Mouse (Mus musculus): ENCODE data around the gene Tuba3a. TPM values are rescaled to one million over a fixed set of nuclear protein-coding genes. Genes with fewer than 3 reads are reported as not detected.
"Not testable (repeated sequence)": the region's sequence is repeated elsewhere in the genome, so short reads cannot be mapped to it uniquely, and the experiment has no call there.

Gene Tuba3a
- polyA plus RNA-seq, 1 experiment from 2014 or later, result 0.11 TPM

GRCm38 (mm10) chr6:125304408-125304807 lies 18.6 kb upstream of the Tuba3a start:
- not testable (repeated sequence) for ATAC-seq (replicated peaks; ENCODE audit: insufficient number of reproducible peaks, insufficient read depth, low FRiP score, low read depth); H3K27ac ChIP-seq; H3K4me2 ChIP-seq; H3K27me3 ChIP-seq; H3K4me3 ChIP-seq; H3K9me3 ChIP-seq (replicated peaks); H3K4me1 ChIP-seq (replicated peaks); H3K9ac ChIP-seq
- peaks cover 20% of the 10 kb centered on the region for H3K36me3 ChIP-seq
- WGBS, result 84% methylated on average over 7 of the region's 7 CpGs

- no peak overlapping the region for H3K27ac ChIP-seq
- no peak for ATAC-seq (replicated peaks; ENCODE audit: insufficient number of reproducible peaks, insufficient read depth, low FRiP score, low read depth)
- H3K27me3 ChIP-seq, result no peaks in the 10 kb centered on the region
- peaks cover 15% of the 10 kb centered on the region for H3K36me3 ChIP-seq
- H3K4me1 ChIP-seq (replicated peaks), result 0 out of 2 replicates have a peak, but pooled peaks cover 4% of the 10 kb centered on the region
- no peak overlapping the region for H3K4me2 ChIP-seq
- H3K4me3 ChIP-seq, result no peak overlapping the region
- no peak overlapping the region for H3K9ac ChIP-seq
- H3K9me3 ChIP-seq (replicated peaks), result no peaks in the 10 kb centered on the region
- 75% methylated on average over 4 of the region's 4 CpGs for WGBS
Measured at GRCm38 (mm10) chr6:125303242-125303641, 17.4 kb upstream of the Tuba3a start.

GRCm38 (mm10) chr6:125302231-125302982 lies 16.6 kb upstream of the Tuba3a start:
- H3K4me2 ChIP-seq, result no peak overlapping the region
- ATAC-seq (replicated peaks; ENCODE audit: insufficient number of reproducible peaks, insufficient read depth, low FRiP score, low read depth), result no peak
- 76% methylated on average over 24 of the region's 24 CpGs for WGBS
- no peak overlapping the region for H3K4me3 ChIP-seq
- no peak overlapping the region; the same call in 1 of the 2 replicates for H3K27ac ChIP-seq
- H3K36me3 ChIP-seq, result peaks cover 9% of the 10 kb centered on the region
- H3K4me1 ChIP-seq (replicated peaks), result 0 out of 2 replicates have a peak, but pooled peaks cover 4% of the 10 kb centered on the region
- no peaks in the 10 kb centered on the region for H3K9me3 ChIP-seq (replicated peaks)
- no peak overlapping the region for H3K9ac ChIP-seq
- H3K27me3 ChIP-seq, result no peaks in the 10 kb centered on the region

GRCm38 (mm10) chr6:125300982-125301381 lies 15.1 kb upstream of the Tuba3a start:
- H3K4me1 ChIP-seq (replicated peaks), result 0 out of 2 replicates have a peak, but pooled peaks cover 4% of the 10 kb centered on the region
- no peak for ATAC-seq (replicated peaks; ENCODE audit: insufficient number of reproducible peaks, insufficient read depth, low FRiP score, low read depth)
- no peak overlapping the region for H3K27ac ChIP-seq
- H3K9ac ChIP-seq, result no peak overlapping the region
- no peaks in the 10 kb centered on the region for H3K27me3 ChIP-seq
- 78% methylated on average over 1 of the region's 1 CpGs for WGBS
- H3K36me3 ChIP-seq, result no peaks in the 10 kb centered on the region
- H3K9me3 ChIP-seq (replicated peaks), result no peaks in the 10 kb centered on the region
- H3K4me2 ChIP-seq, result no peak overlapping the region
- no peak overlapping the region for H3K4me3 ChIP-seq

- Histone ChIP-seq H3K27me3 (no peaks in the 10 kb centered on the region), H3K4me2 (no peak overlapping the region), H3K27ac (no peak overlapping the region), H3K36me3 (no peaks in the 10 kb centered on the region), H3K4me1 (replicated peaks) (0 out of 2 replicates have a peak, but pooled peaks cover 2% of the 10 kb centered on the region), H3K9me3 (replicated peaks) (no peaks in the 10 kb centered on the region), H3K4me3 (no peak overlapping the region), H3K9ac (no peak overlapping the region)
- no peak for ATAC-seq (replicated peaks; ENCODE audit: insufficient number of reproducible peaks, insufficient read depth, low FRiP score, low read depth)
- WGBS, result 62% methylated on average over 5 of the region's 5 CpGs
Measured at GRCm38 (mm10) chr6:125297149-125297820, 11.4 kb upstream of the Tuba3a start.

- no peak for ATAC-seq (replicated peaks; ENCODE audit: insufficient number of reproducible peaks, insufficient read depth, low FRiP score, low read depth)
- 84% methylated on average over 4 of the region's 4 CpGs for WGBS
- Histone ChIP-seq H3K4me1 (replicated peaks) (no peaks in the 10 kb centered on the region), H3K36me3 (no peaks in the 10 kb centered on the region), H3K27me3 (no peaks in the 10 kb centered on the region), H3K27ac (no peak overlapping the region), H3K4me3 (no peak overlapping the region), H3K9ac (no peak overlapping the region), H3K9me3 (replicated peaks) (no peaks in the 10 kb centered on the region), H3K4me2 (no peak overlapping the region)
Measured at GRCm38 (mm10) chr6:125294049-125294448, 8.2 kb upstream of the Tuba3a start.

GRCm38 (mm10) chr6:125292256-125292655 lies 6.4 kb upstream of the Tuba3a start:
- Histone ChIP-seq H3K4me3 (no peak overlapping the region), H3K27ac (no peak overlapping the region), H3K4me2 (no peak overlapping the region), H3K9ac (no peak overlapping the region), H3K36me3 (no peaks in the 10 kb centered on the region), H3K27me3 (no peaks in the 10 kb centered on the region), H3K4me1 (replicated peaks) (no peaks in the 10 kb centered on the region), H3K9me3 (replicated peaks) (no peaks in the 10 kb centered on the region)
- no peak for ATAC-seq (replicated peaks; ENCODE audit: insufficient number of reproducible peaks, insufficient read depth, low FRiP score, low read depth)
- 84% methylated on average over 7 of the region's 7 CpGs for WGBS

GRCm38 (mm10) chr6:125291329-125291728 lies 5.5 kb upstream of the Tuba3a start:
- Histone ChIP-seq H3K4me2 (no peak overlapping the region), H3K27ac (no peak overlapping the region), H3K4me1 (replicated peaks) (no peaks in the 10 kb centered on the region), H3K9me3 (replicated peaks) (no peaks in the 10 kb centered on the region), H3K4me3 (no peak overlapping the region), H3K36me3 (no peaks in the 10 kb centered on the region), H3K27me3 (no peaks in the 10 kb centered on the region), H3K9ac (no peak overlapping the region)
- 56% methylated on average over 4 of the region's 4 CpGs for WGBS
- ATAC-seq (replicated peaks; ENCODE audit: insufficient number of reproducible peaks, insufficient read depth, low FRiP score, low read depth), result no peak

- Histone ChIP-seq H3K36me3 (no peaks in the 10 kb centered on the region), H3K4me1 (replicated peaks) (no peaks in the 10 kb centered on the region), H3K4me2 (no peak overlapping the region), H3K9ac (no peak overlapping the region), H3K9me3 (replicated peaks) (no peaks in the 10 kb centered on the region), H3K27me3 (no peaks in the 10 kb centered on the region), H3K27ac (no peak overlapping the region), H3K4me3 (no peak overlapping the region)
- 60% methylated on average over 5 of the region's 5 CpGs for WGBS
- no peak for ATAC-seq (replicated peaks; ENCODE audit: insufficient number of reproducible peaks, insufficient read depth, low FRiP score, low read depth)
Measured at GRCm38 (mm10) chr6:125288730-125289129, 2.9 kb upstream of the Tuba3a start.

- Histone ChIP-seq H3K9ac (no peak overlapping the region), H3K9me3 (replicated peaks) (no peaks in the 10 kb centered on the region), H3K27ac (no peak overlapping the region), H3K4me1 (replicated peaks) (no peaks in the 10 kb centered on the region), H3K36me3 (no peaks in the 10 kb centered on the region), H3K4me2 (no peak overlapping the region), H3K4me3 (no peak overlapping the region), H3K27me3 (no peaks in the 10 kb centered on the region)
- 84% methylated on average over 4 of the region's 4 CpGs for WGBS
- ATAC-seq (replicated peaks; ENCODE audit: insufficient number of reproducible peaks, insufficient read depth, low FRiP score, low read depth), result no peak
Measured at GRCm38 (mm10) chr6:125286944-125287343, 1.1 kb upstream of the Tuba3a start.

GRCm38 (mm10) chr6:125284751-125285150 lies 1.1 kb downstream of the Tuba3a start:
- Histone ChIP-seq H3K27me3 (no peaks in the 10 kb centered on the region), H3K27ac (no peak overlapping the region), H3K36me3 (no peaks in the 10 kb centered on the region), H3K4me2 (no peak overlapping the region), H3K9ac (no peak overlapping the region), H3K9me3 (replicated peaks) (no peaks in the 10 kb centered on the region), H3K4me1 (replicated peaks) (no peaks in the 10 kb centered on the region), H3K4me3 (no peak overlapping the region)
- 86% methylated on average over 7 of the region's 7 CpGs for WGBS
- ATAC-seq (replicated peaks; ENCODE audit: insufficient number of reproducible peaks, insufficient read depth, low FRiP score, low read depth), result no peak

- Histone ChIP-seq H3K36me3 (no peaks in the 10 kb centered on the region), H3K9ac (no peak overlapping the region), H3K4me1 (replicated peaks) (no peaks in the 10 kb centered on the region), H3K4me3 (no peak overlapping the region), H3K4me2 (no peak overlapping the region), H3K27me3 (no peaks in the 10 kb centered on the region), H3K27ac (no peak overlapping the region), H3K9me3 (replicated peaks) (no peaks in the 10 kb centered on the region)
- WGBS, result 40% methylated on average over 8 of the region's 8 CpGs
- ATAC-seq (replicated peaks; ENCODE audit: insufficient number of reproducible peaks, insufficient read depth, low FRiP score, low read depth), result no peak
Measured at GRCm38 (mm10) chr6:125284250-125284649, 1.6 kb downstream of the Tuba3a start.

All from heart, embryonic 15.5 days (tissue).